Mouse (Mus musculus) heart, postnatal 0 days (tissue): ENCODE results near the gene Gabrb1. TPM values are rescaled to one million over a fixed set of nuclear protein-coding genes. Genes with fewer than 3 reads are reported as not detected.

Experiments used
- ATAC-seq: fragments of 200-750 bp; cut with Nextera tagmentation; 2 replicates; pipeline ENCODE4 v1.8.0; 2017; ENCODE audit warnings: low read depth, moderate number of reproducible peaks, moderate library complexity; ENCODE audit not compliant: insufficient read depth
- DNase-seq: peaks from one replicate; pipeline ENCODE4 v3.0.0-alpha.2; 2016; ENCODE audit warnings: low spot score
- H3K27ac ChIP-seq: fragments of 300-500 bp; sonication (generic); 2 replicates; pipeline ENCODE4 v1.5.1; 2014; ENCODE audit warnings: low read depth, mild to moderate bottlenecking
- H3K27me3 ChIP-seq: fragments of 300-500 bp; sonication (generic); 2 replicates; pipeline ENCODE4 v1.6.1; 2014; ENCODE audit warnings: low read length, mixed read lengths; ENCODE audit not compliant: control insufficient read depth, insufficient read depth
- H3K36me3 ChIP-seq: fragments of 300-500 bp; sonication (generic); replicated peaks from 2 replicates; pipeline ENCODE4 v1.6.1; 2014; ENCODE audit warnings: low read length, mixed read lengths; ENCODE audit not compliant: control insufficient read depth, insufficient read depth
- H3K4me1 ChIP-seq: fragments of 300-500 bp; sonication (generic); 2 replicates; pipeline ENCODE4 v1.6.1; 2014; ENCODE audit warnings: antibody characterized with exemption; ENCODE audit not compliant: control insufficient read depth, insufficient read depth
- H3K4me2 ChIP-seq: fragments of 300-500 bp; sonication (generic); 2 replicates; pipeline ENCODE4 v1.6.1; 2014; ENCODE audit warnings: low read depth, mild to moderate bottlenecking, low read length, moderate library complexity
- H3K4me3 ChIP-seq: fragments of 300-500 bp; sonication (generic); 2 replicates; pipeline ENCODE4 v1.5.1; 2014; ENCODE audit warnings: low read depth, low read length
- H3K9ac ChIP-seq: fragments of 300-500 bp; sonication (generic); replicated peaks from 2 replicates; pipeline ENCODE4 v1.6.1; 2014; ENCODE audit warnings: low read depth, low read length, mixed read lengths
- H3K9me3 ChIP-seq: fragments of 300-500 bp; sonication (generic); replicated peaks from 2 replicates; pipeline ENCODE4 v1.6.1; 2016; ENCODE audit warnings: low read length; ENCODE audit not compliant: control insufficient read depth
- CTCF ChIP-seq: IDR thresholded peaks from 2 replicates; pipeline ENCODE4 v1.5.1; 2016; ENCODE audit warnings: antibody characterized with exemption, control low read depth, low read depth
- EP300 ChIP-seq: IDR thresholded peaks from 2 replicates; pipeline ENCODE4 v1.6.1; 2016; ENCODE audit warnings: antibody characterized with exemption, low read depth
- whole genome bisulfite sequencing: fragments of 180-500 bp; shearing (Covaris S2); extraction: QIAGEN DNeasy Blood & Tissue Kit; methylation state at CpG from one replicate; pipeline ENCODE4 v1.1.7; 2014; 5-methylcytosine and 5-hydroxymethylcytosine counted together
- polyA plus RNA-seq: library from polyadenylated mRNA; unstranded; fragments of >200 nt; fragmentation: Nextera tagmentation; extraction: Ambion mirVana; gene quantifications from 2 replicates; pipeline ENCODE4 v1.2.1, GENCODE M21; 2015
- total RNA-seq: library from RNA; depleted of rRNA; stranded (reverse); fragments of >200 nt; gene quantifications from 2 replicates; pipeline ENCODE4 v1.2.3, GENCODE M21; 2014; ENCODE audit warnings: low replicate concordance

Gabrb1 gene
- total and polyA plus RNA-seq, 2 experiments from 2014 or later: 0.15 TPM; not detected in 1

DNA sequence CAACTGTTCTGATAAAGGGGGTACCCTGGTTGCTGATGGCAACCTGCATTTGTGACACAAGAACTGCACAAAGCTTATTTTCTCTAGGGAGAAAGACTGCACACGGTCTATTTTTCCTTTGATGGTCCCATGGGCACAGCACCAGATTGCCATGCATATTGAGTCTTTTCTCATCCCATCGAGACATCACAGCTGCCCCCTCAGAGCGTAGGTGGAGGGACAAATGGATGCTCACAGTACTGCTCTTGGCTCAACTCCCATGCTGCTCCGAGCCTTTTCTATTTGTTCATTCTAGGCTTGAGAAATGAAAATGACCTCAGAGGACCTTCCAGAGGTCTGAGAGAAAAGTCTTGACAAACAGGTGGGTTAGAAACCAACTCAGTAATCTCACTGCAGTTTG is 259.3 kb downstream of the Gabrb1 start:
- WGBS: 70% methylated on average over 4 of the region's 4 CpGs

DNA sequence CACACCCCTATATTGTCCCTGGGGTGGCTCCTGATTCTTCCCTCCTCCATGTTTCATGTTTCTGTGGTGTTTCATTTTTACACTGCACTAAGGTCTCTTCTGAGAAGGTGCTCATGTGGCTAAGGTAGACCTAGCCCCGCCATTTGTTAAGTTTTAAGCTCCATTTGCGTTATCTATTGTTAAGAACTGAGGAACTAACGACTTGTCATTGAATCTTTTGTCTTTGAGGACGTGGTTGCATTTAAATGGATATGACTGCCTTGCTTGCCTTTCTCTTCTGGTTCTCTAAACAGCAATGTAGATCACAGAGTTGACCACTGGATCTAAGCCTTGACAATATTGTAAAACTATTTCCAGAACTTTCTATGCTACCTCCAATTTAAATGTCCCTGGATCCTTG is 265.7 kb downstream of the Gabrb1 start:
- ATAC-seq (no peak), DNase-seq (no peak)
- Histone ChIP-seq H3K27ac (no peak overlapping the region), H3K4me1 (no peaks in the 10 kb centered on the region), H3K4me2 (no peak overlapping the region), H3K4me3 (no peak overlapping the region), H3K27me3 (no peaks in the 10 kb centered on the region), H3K9ac (no peak overlapping the region), H3K9me3 (no peaks in the 10 kb centered on the region), H3K36me3 (no peaks in the 10 kb centered on the region)
- TF ChIP-seq CTCF (no peak), EP300 (no peak)
- WGBS: 60% methylated on average over 4 of the region's 4 CpGs

More for the DNA sequence above, 259.3 kb downstream of the Gabrb1 start:
- Histone ChIP-seq H3K27ac (no peak overlapping the region), H3K4me1 (no peaks in the 10 kb centered on the region), H3K27me3 (no peaks in the 10 kb centered on the region), H3K4me2 (no peak overlapping the region), H3K9me3 (no peaks in the 10 kb centered on the region), H3K4me3 (no peak overlapping the region), H3K9ac (no peak overlapping the region), H3K36me3 (no peaks in the 10 kb centered on the region)
- DNase-seq: no peak
- TF ChIP-seq EP300 (no peak), CTCF (no peak)
- ATAC-seq: no peak

DNA sequence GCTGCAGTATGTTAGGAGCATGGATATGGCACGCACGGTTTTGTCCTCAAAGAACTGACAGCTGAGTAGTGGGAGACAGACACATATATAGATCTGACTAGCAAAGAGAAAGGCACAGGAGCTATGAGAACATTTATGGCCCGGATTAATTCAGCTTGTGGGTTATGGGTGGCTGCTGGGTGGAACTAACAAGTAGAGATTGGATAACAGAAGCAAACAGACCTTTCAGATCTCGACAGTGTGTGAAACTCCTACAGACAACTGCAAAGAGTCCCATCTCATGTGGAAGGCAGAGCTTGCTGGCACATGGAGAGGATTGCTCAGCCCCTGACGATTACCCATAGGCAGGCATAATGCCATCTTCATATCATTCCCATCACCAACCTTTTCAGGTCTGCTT is 268.4 kb downstream of the Gabrb1 start:
- Histone ChIP-seq H3K36me3 (no peaks in the 10 kb centered on the region), H3K27me3 (no peaks in the 10 kb centered on the region), H3K4me1 (no peaks in the 10 kb centered on the region), H3K4me2 (no peak overlapping the region), H3K27ac (no peak overlapping the region), H3K4me3 (no peak overlapping the region), H3K9me3 (no peaks in the 10 kb centered on the region), H3K9ac (no peak overlapping the region)
- ATAC-seq (no peak), DNase-seq (no peak)
- WGBS: 62% methylated on average over 5 of the region's 5 CpGs
- TF ChIP-seq EP300 (no peak), CTCF (no peak)

DNA sequence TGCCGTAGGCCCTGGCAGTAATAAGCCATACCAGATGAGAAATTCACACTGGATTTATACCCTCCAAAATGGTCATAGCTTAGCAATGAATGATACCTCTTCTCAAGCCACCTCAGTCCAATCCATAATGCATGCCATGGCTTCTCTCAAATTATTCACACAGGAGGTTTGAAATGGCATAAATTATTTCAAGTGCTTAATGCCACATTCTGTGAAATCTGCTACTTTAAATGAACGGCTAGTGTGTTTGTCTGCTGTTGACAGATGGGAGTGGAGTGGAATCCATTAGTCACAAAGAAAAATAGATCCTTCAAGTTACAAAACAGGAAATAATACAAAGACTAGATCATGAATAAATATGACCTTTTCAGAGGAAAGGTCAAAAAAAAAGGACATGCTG is 272.1 kb downstream of the Gabrb1 start:
- H3K4me3 ChIP-seq: no peak overlapping the region
- H3K4me2 ChIP-seq: no peak overlapping the region
- H3K9me3 ChIP-seq: no peaks in the 10 kb centered on the region
- WGBS: 70% methylated on average over 2 of the region's 2 CpGs
- H3K4me1 ChIP-seq: no peaks in the 10 kb centered on the region
- no peak for DNase-seq
- H3K27me3 ChIP-seq: no peaks in the 10 kb centered on the region
- no peak overlapping the region for H3K9ac ChIP-seq
- no peak overlapping the region for H3K27ac ChIP-seq
- no peak for ATAC-seq
- TF ChIP-seq EP300 (no peak), CTCF (no peak)
- no peaks in the 10 kb centered on the region for H3K36me3 ChIP-seq

DNA sequence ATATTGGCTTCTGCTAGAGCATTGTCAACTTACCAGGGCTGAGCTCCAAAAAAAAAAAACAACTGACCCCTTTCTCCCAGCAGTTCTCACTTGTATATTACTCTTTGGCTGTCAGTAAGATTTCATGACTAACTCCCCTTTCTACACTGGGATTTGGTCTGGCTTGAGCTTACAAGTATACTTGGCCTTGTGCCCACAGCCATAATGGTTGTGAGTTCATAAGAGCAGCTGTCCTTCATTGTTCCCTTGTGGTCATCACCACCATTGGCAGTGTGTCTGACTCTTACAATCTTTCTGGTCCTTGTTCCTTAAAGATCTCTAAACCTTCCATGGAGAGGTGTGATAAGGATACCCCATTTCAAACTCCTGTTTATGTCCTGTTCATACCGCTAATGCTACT is 293.5 kb downstream of the Gabrb1 start:
- no peak overlapping the region for H3K4me3 ChIP-seq
- no peak overlapping the region for H3K4me2 ChIP-seq
- H3K27ac ChIP-seq: no peak overlapping the region
- H3K9ac ChIP-seq: no peak overlapping the region
- TF ChIP-seq EP300 (no peak), CTCF (no peak)
- H3K4me1 ChIP-seq: no peaks in the 10 kb centered on the region
- H3K27me3 ChIP-seq: no peaks in the 10 kb centered on the region
- no peak for DNase-seq
- 82% methylated on average over 1 of the region's 1 CpGs for WGBS
- H3K9me3 ChIP-seq: no peaks in the 10 kb centered on the region
- ATAC-seq: no peak
- H3K36me3 ChIP-seq: no peaks in the 10 kb centered on the region

DNA sequence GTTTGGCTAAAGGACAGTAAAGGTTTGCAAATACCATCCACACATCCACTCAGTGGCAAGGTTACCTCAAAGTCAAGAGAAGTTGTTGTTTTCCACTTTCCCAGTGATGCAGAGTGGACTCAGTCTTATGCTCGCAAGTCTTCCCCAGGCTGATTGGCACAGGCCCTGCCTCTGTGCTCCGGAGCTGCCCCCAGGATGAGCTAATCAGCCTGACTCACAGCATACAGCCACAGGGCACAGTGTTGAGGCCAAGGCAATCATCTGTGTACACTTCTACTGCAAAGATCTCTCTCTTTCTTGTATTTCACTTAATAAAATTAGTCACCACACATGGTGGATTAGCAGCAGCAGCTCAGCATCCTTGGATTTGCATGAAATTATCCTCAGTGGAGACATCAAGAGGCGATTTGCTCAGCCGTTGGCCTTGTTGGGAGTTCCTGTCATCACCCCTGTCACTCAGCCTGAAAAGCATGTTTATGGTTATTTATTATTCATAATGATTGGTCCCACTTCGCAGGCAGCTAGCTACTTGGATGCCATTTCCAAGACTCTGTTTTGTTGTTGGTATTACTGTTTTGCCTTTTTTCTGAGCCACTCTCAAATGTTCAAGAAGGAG is 297.3 kb downstream of the Gabrb1 start:
- no peak for TF ChIP-seq EP300
- TF ChIP-seq CTCF: no peak
- DNase-seq (no peak), ATAC-seq (no peak)
- Histone ChIP-seq H3K4me3 (no peak overlapping the region), H3K9ac (no peak overlapping the region), H3K4me1 (no peaks in the 10 kb centered on the region), H3K4me2 (no peak overlapping the region), H3K36me3 (no peaks in the 10 kb centered on the region), H3K27ac (no peak overlapping the region), H3K9me3 (no peaks in the 10 kb centered on the region), H3K27me3 (no peaks in the 10 kb centered on the region)
- WGBS: 57% methylated on average over 5 of the region's 5 CpGs
